Mouse (Mus musculus): Measurements from ENCODE around the gene Iqgap3. TPM values are rescaled to one million over a fixed set of nuclear protein-coding genes. Genes with fewer than 3 reads are reported as not detected.

Iqgap3 gene
- polyA plus RNA-seq (2014; fragmentation: Illumina TruSeq; extraction: RNeasy Lipid Tissue Mini Kit (QIAGEN cat#74804); ENCODE audit: insufficient read depth, low read depth, low replicate concordance): 0.18 TPM

GRCm38 (mm10) chr3:88081345-88082223 is at the start of gene Iqgap3:
TSS of gene Iqgap3 (plus strand) at chr3:88081971.

GRCm38 (mm10) chr3:88042661-88043421 is 38.9 kb upstream of the Iqgap3 start, which contains the start of gene Gpatch4:
TSS of gene Gpatch4 (plus strand) at chr3:88043108.

GRCm38 (mm10) chr3:88057902-88058696 is 23.7 kb upstream of the Iqgap3 start, which contains the start of gene Naxe:
TSS of gene Naxe (minus strand) at chr3:88058495.

GRCm38 (mm10) chr3:88078204-88078603 is 3.6 kb upstream of the Iqgap3 start, which contains the start of gene Ttc24:
TSS of gene Ttc24 (minus strand) at chr3:88078304.

GRCm38 (mm10) chr3:88141787-88142523 is 60.2 kb downstream of the Iqgap3 start, which contains the start of gene Mef2d:
TSS of gene Mef2d (plus strand) at chr3:88142372.

Other genes with a start within 250 kb of the Iqgap3 start
- gene Sh2d2a, start 235.2 kb upstream of the Iqgap3 start, polyA plus RNA-seq (2014; fragmentation: Illumina TruSeq; extraction: RNeasy Lipid Tissue Mini Kit (QIAGEN cat#74804); ENCODE audit: insufficient read depth, low read depth, low replicate concordance): 1.9 TPM
- gene Prcc, start 196.4 kb upstream of the Iqgap3 start, polyA plus RNA-seq (2014; fragmentation: Illumina TruSeq; extraction: RNeasy Lipid Tissue Mini Kit (QIAGEN cat#74804); ENCODE audit: insufficient read depth, low read depth, low replicate concordance): 23.4 TPM
- gene Hdgf, start 175.7 kb upstream of the Iqgap3 start, polyA plus RNA-seq (2014; fragmentation: Illumina TruSeq; extraction: RNeasy Lipid Tissue Mini Kit (QIAGEN cat#74804); ENCODE audit: insufficient read depth, low read depth, low replicate concordance): 89.3 TPM
- gene Mrpl24, start 162.5 kb upstream of the Iqgap3 start, polyA plus RNA-seq (2014; fragmentation: Illumina TruSeq; extraction: RNeasy Lipid Tissue Mini Kit (QIAGEN cat#74804); ENCODE audit: insufficient read depth, low read depth, low replicate concordance): 108 TPM
- 12.4 TPM for gene Isg20l2, start 151.7 kb upstream of the Iqgap3 start, polyA plus RNA-seq (2014; fragmentation: Illumina TruSeq; extraction: RNeasy Lipid Tissue Mini Kit (QIAGEN cat#74804); ENCODE audit: insufficient read depth, low read depth, low replicate concordance)
- 10.1 TPM for gene Rrnad1, start 151.3 kb upstream of the Iqgap3 start, polyA plus RNA-seq (2014; fragmentation: Illumina TruSeq; extraction: RNeasy Lipid Tissue Mini Kit (QIAGEN cat#74804); ENCODE audit: insufficient read depth, low read depth, low replicate concordance)
- gene Crabp2, start 133.3 kb upstream of the Iqgap3 start, polyA plus RNA-seq (2014; fragmentation: Illumina TruSeq; extraction: RNeasy Lipid Tissue Mini Kit (QIAGEN cat#74804); ENCODE audit: insufficient read depth, low read depth, low replicate concordance): not detected
- 28.8 TPM for gene Nes, start 110.9 kb upstream of the Iqgap3 start, polyA plus RNA-seq (2014; fragmentation: Illumina TruSeq; extraction: RNeasy Lipid Tissue Mini Kit (QIAGEN cat#74804); ENCODE audit: insufficient read depth, low read depth, low replicate concordance)
- gene Bcan, start 81.7 kb upstream of the Iqgap3 start, polyA plus RNA-seq (2014; fragmentation: Illumina TruSeq; extraction: RNeasy Lipid Tissue Mini Kit (QIAGEN cat#74804); ENCODE audit: insufficient read depth, low read depth, low replicate concordance): 1.6 TPM
- not detected for gene Hapln2, start 54.4 kb upstream of the Iqgap3 start, polyA plus RNA-seq (2014; fragmentation: Illumina TruSeq; extraction: RNeasy Lipid Tissue Mini Kit (QIAGEN cat#74804); ENCODE audit: insufficient read depth, low read depth, low replicate concordance)
- 14.7 TPM for gene Gpatch4, start 38.9 kb upstream of the Iqgap3 start, polyA plus RNA-seq (2014; fragmentation: Illumina TruSeq; extraction: RNeasy Lipid Tissue Mini Kit (QIAGEN cat#74804); ENCODE audit: insufficient read depth, low read depth, low replicate concordance)
- 129 TPM for gene Naxe, start 23.5 kb upstream of the Iqgap3 start, polyA plus RNA-seq (2014; fragmentation: Illumina TruSeq; extraction: RNeasy Lipid Tissue Mini Kit (QIAGEN cat#74804); ENCODE audit: insufficient read depth, low read depth, low replicate concordance)
- not detected for gene Ttc24, start 3.7 kb upstream of the Iqgap3 start, polyA plus RNA-seq (2014; fragmentation: Illumina TruSeq; extraction: RNeasy Lipid Tissue Mini Kit (QIAGEN cat#74804); ENCODE audit: insufficient read depth, low read depth, low replicate concordance)
- 18.9 TPM for gene Mef2d, start 60.4 kb downstream of the Iqgap3 start, polyA plus RNA-seq (2014; fragmentation: Illumina TruSeq; extraction: RNeasy Lipid Tissue Mini Kit (QIAGEN cat#74804); ENCODE audit: insufficient read depth, low read depth, low replicate concordance)
- 4.9 TPM for gene Rhbg, start 172.7 kb downstream of the Iqgap3 start, polyA plus RNA-seq (2014; fragmentation: Illumina TruSeq; extraction: RNeasy Lipid Tissue Mini Kit (QIAGEN cat#74804); ENCODE audit: insufficient read depth, low read depth, low replicate concordance)
- 0.94 TPM for gene Gm38392, start 205.2 kb downstream of the Iqgap3 start, polyA plus RNA-seq (2014; fragmentation: Illumina TruSeq; extraction: RNeasy Lipid Tissue Mini Kit (QIAGEN cat#74804); ENCODE audit: insufficient read depth, low read depth, low replicate concordance)
- gene Tsacc, start 215.0 kb downstream of the Iqgap3 start, polyA plus RNA-seq (2014; fragmentation: Illumina TruSeq; extraction: RNeasy Lipid Tissue Mini Kit (QIAGEN cat#74804); ENCODE audit: insufficient read depth, low read depth, low replicate concordance): 4.4 TPM
- gene Cct3, start 215.1 kb downstream of the Iqgap3 start, polyA plus RNA-seq (2014; fragmentation: Illumina TruSeq; extraction: RNeasy Lipid Tissue Mini Kit (QIAGEN cat#74804); ENCODE audit: insufficient read depth, low read depth, low replicate concordance): 129 TPM
- 149 TPM for gene Glmp, start 243.1 kb downstream of the Iqgap3 start, polyA plus RNA-seq (2014; fragmentation: Illumina TruSeq; extraction: RNeasy Lipid Tissue Mini Kit (QIAGEN cat#74804); ENCODE audit: insufficient read depth, low read depth, low replicate concordance)